Mouse (Mus musculus) MEL (cell line): Measurements from ENCODE around the gene Unc13a. TPM values are rescaled to one million over a fixed set of nuclear protein-coding genes. Genes with fewer than 3 reads are reported as not detected.

Experiments
- DNase-seq: peaks from one replicate; pipeline ENCODE4 v3.0.0; 2011; ENCODE audit warnings: low read depth, low spot score
- H3K27ac ChIP-seq: 2 replicates; pipeline ENCODE4 v1.5.1; 2012; ENCODE audit warnings: low read depth, mild to moderate bottlenecking, control low read depth, low read length, moderate library complexity; ENCODE audit not compliant: control insufficient read depth
- H3K27me3 ChIP-seq, 2 experiments: fragments of 150-350 bp in 1 of 2; sonication (generic) in 1 of 2; 2 replicates each; pipeline ENCODE4 v1.6.1; 2012; ENCODE audit warnings: low read length in 2 of 2, mild to moderate bottlenecking in 2 of 2, improper control_type of control experiment in 1 of 2, moderate library complexity in 1 of 2; ENCODE audit not compliant: insufficient read depth in 2 of 2, control insufficient read depth in 1 of 2
- H3K36me3 ChIP-seq, 2 experiments: 2 replicates each; pipeline ENCODE4 v1.6.1; 2012 to 2014; ENCODE audit warnings: low read length in 2 of 2, improper control_type of control experiment in 1 of 2, inconsistent platforms in 1 of 2, mild to moderate bottlenecking in 1 of 2; ENCODE audit not compliant: insufficient read depth in 2 of 2, control insufficient read depth in 1 of 2
- H3K4me1 ChIP-seq, 2 experiments: fragments of 150-350 bp in 1 of 2; sonication (generic) in 1 of 2; 2 replicates each; pipeline ENCODE4 v1.6.1; 2012; ENCODE audit warnings: low read length in 2 of 2, improper control_type of control experiment in 1 of 2, mild to moderate bottlenecking in 1 of 2; ENCODE audit not compliant: insufficient read depth in 2 of 2, control insufficient read depth in 1 of 2
- H3K4me3 ChIP-seq, 2 experiments: fragments of 150-350 bp in 1 of 2; sonication (generic) in 1 of 2; 2 replicates each; pipeline ENCODE4 v1.5.1; 2012; ENCODE audit warnings: low read depth in 2 of 2, low read length in 2 of 2, mild to moderate bottlenecking in 2 of 2, moderate library complexity in 2 of 2, control low read depth in 1 of 2, improper control_type of control experiment in 1 of 2; ENCODE audit not compliant: control insufficient read depth in 1 of 2, insufficient read depth in 1 of 2
- H3K79me2 ChIP-seq: 2 replicates; pipeline ENCODE4 v1.6.1; 2012; ENCODE audit warnings: mild to moderate bottlenecking, low read length, moderate library complexity; ENCODE audit not compliant: control insufficient read depth, poor library complexity, insufficient read depth
- H3K9ac ChIP-seq: 2 replicates; pipeline ENCODE4 v1.6.1; 2012; ENCODE audit warnings: low read depth, mild to moderate bottlenecking, control low read depth, low read length, moderate library complexity; ENCODE audit not compliant: control insufficient read depth, poor library complexity, severe bottlenecking
- H3K9me3 ChIP-seq: fragments of 150-350 bp; sonication (generic); replicated peaks from 2 replicates; pipeline ENCODE4 v1.6.1; 2012; ENCODE audit warnings: mild to moderate bottlenecking, low read length, improper control_type of control experiment, moderate library complexity; ENCODE audit not compliant: insufficient read depth
- CHD2 ChIP-seq: IDR thresholded peaks from 2 replicates; pipeline ENCODE4 v1.6.1; 2011; ENCODE audit warnings: low read length, improper control_type of control experiment
- CTCF ChIP-seq, 3 experiments: IDR thresholded peaks in 2 of 3; conservative IDR thresholded peaks in 1 of 3; 2 replicates each; pipeline ENCODE4 v1.5.1; 2011 to 2012; ENCODE audit warnings: low read length in 3 of 3, low read depth in 2 of 3, mild to moderate bottlenecking in 2 of 3, improper control_type of control experiment in 1 of 3, inconsistent platforms in 1 of 3, mixed read lengths in 1 of 3, moderate library complexity in 1 of 3; ENCODE audit not compliant: control insufficient read depth in 1 of 3, insufficient read depth in 1 of 3, poor library complexity in 1 of 3, severe bottlenecking in 1 of 3
- ELF1 ChIP-seq: IDR thresholded peaks from 2 replicates; pipeline ENCODE4 v1.6.1; 2014; ENCODE audit warnings: low read depth, mild to moderate bottlenecking, inconsistent platforms, low read length, improper control_type of control experiment, moderate library complexity
- HCFC1 ChIP-seq: IDR thresholded peaks from 2 replicates; pipeline ENCODE4 v1.6.1; 2012; ENCODE audit warnings: low read depth, mild to moderate bottlenecking, inconsistent platforms, low read length, improper control_type of control experiment, moderate library complexity
- MXI1 ChIP-seq: IDR thresholded peaks from 2 replicates; pipeline ENCODE4 v1.6.1; 2011; ENCODE audit warnings: mild to moderate bottlenecking, low read depth, low read length, improper control_type of control experiment
- NRF1 ChIP-seq: IDR thresholded peaks from 2 replicates; pipeline ENCODE4 v1.6.1; 2014; ENCODE audit warnings: low read depth, mild to moderate bottlenecking, inconsistent platforms, low read length, improper control_type of control experiment, moderate library complexity; ENCODE audit not compliant: poor library complexity, insufficient read depth, severe bottlenecking
- POLR2AphosphoS2 ChIP-seq: IDR thresholded peaks from 2 replicates; pipeline ENCODE4 v1.6.1; 2011; ENCODE audit warnings: low read length, improper control_type of control experiment
- RAD21 ChIP-seq: IDR thresholded peaks from 2 replicates; pipeline ENCODE4 v1.6.1; 2011; ENCODE audit warnings: mild to moderate bottlenecking, low read depth, low read length, improper control_type of control experiment
- RCOR1 ChIP-seq: IDR thresholded peaks from 2 replicates; pipeline ENCODE4 v1.6.1; 2012; ENCODE audit warnings: low read depth, mild to moderate bottlenecking, inconsistent platforms, low read length, improper control_type of control experiment
- SIN3A ChIP-seq: IDR thresholded peaks from 2 replicates; pipeline ENCODE4 v1.6.1; 2012; ENCODE audit warnings: low read length, improper control_type of control experiment, inconsistent platforms
- SMC3 ChIP-seq: IDR thresholded peaks from 2 replicates; pipeline ENCODE4 v1.6.1; 2011; ENCODE audit warnings: low read depth, low read length, improper control_type of control experiment
- TCF12 ChIP-seq: IDR thresholded peaks from 2 replicates; pipeline ENCODE4 v1.6.1; 2014; ENCODE audit warnings: low read depth, mild to moderate bottlenecking, inconsistent platforms, low read length, improper control_type of control experiment, moderate library complexity
- USF2 ChIP-seq, 2 experiments: IDR thresholded peaks; 2 replicates each; pipeline ENCODE4 v1.6.1; 2011 to 2012; ENCODE audit warnings: improper control_type of control experiment in 2 of 2, low read length in 2 of 2, borderline replicate concordance in 1 of 2, inconsistent platforms in 1 of 2, low read depth in 1 of 2, mild to moderate bottlenecking in 1 of 2; ENCODE audit not compliant: insufficient read depth in 1 of 2
- ZC3H11A ChIP-seq: IDR thresholded peaks from 2 replicates; pipeline ENCODE4 v1.6.1; 2012; ENCODE audit warnings: low read depth, mild to moderate bottlenecking, inconsistent platforms, low read length, improper control_type of control experiment
- ZKSCAN1 ChIP-seq: IDR thresholded peaks from 2 replicates; pipeline ENCODE4 v1.6.1; 2012; ENCODE audit warnings: low read depth, mild to moderate bottlenecking, inconsistent platforms, low read length, improper control_type of control experiment, moderate library complexity
- ZMIZ1 ChIP-seq: IDR thresholded peaks from 2 replicates; pipeline ENCODE4 v1.6.1; 2012; ENCODE audit warnings: low read depth, mild to moderate bottlenecking, inconsistent platforms, low read length, improper control_type of control experiment, moderate library complexity
- ZNF384 ChIP-seq: IDR thresholded peaks from 2 replicates; pipeline ENCODE4 v1.6.1; 2012; ENCODE audit warnings: low read depth, mild to moderate bottlenecking, inconsistent platforms, low read length, improper control_type of control experiment
- polyA plus RNA-seq, 2 experiments: library from polyadenylated mRNA; stranded (reverse) in 1 of 2; unstranded in 1 of 2; fragments of >175 nt in 1 of 2; fragments of >200 nt in 1 of 2; gene quantifications; 2 replicates each; pipeline versions ENCODE4 v1.2.1 to v1.2.4; 2012; ENCODE audit warnings: low replicate concordance in 2 of 2, low read depth in 1 of 2; ENCODE audit not compliant: insufficient read length in 2 of 2, insufficient read depth in 1 of 2, missing spikeins in 1 of 2
- total RNA-seq: library from RNA; depleted of rRNA; stranded (reverse); fragments of 300-350 nt; gene quantifications from 2 replicates; pipeline ENCODE4 v1.2.3, GENCODE M21; 2012

Unc13a gene
- total and polyA plus RNA-seq, 3 experiments, result 0.81 to 3.6 TPM; not detected in 1

GRCm38 (mm10) chr8:71660325-71661120 is 11.0 kb downstream of the Unc13a start:
- Histone ChIP-seq H3K9me3 (no peaks in the 10 kb centered on the region), H3K9ac (no peak overlapping the region), H3K36me3 (no peaks in the 10 kb centered on the region), H3K79me2 (no peaks in the 10 kb centered on the region), H3K4me1 (no peaks in the 10 kb centered on the region), H3K4me3 (no peak overlapping the region), H3K27me3 (no peaks in the 10 kb centered on the region; a peak in 1 of 4 replicates), H3K27ac (no peak overlapping the region)
- TF ChIP-seq ZNF384, result no peak
- no peak for TF ChIP-seq CHD2
- peak; percentile 37; the same call in 1 of the 2 replicates for TF ChIP-seq ELF1
- peak; percentile 43; the same call in 1 of the 2 replicates for TF ChIP-seq HCFC1
- peak; percentile 94 for TF ChIP-seq ZKSCAN1
- peak; percentile 80 for TF ChIP-seq ZC3H11A
- peak in 2 of 3 experiments; percentile 88 to 97 for TF ChIP-seq CTCF (IDR thresholded peaks at IDR 0.05 in 2 of 3, conservative IDR thresholded peaks at IDR 0.05 in 1 of 3; ENCODE audit: control insufficient read depth in 1 of 3, insufficient read depth in 1 of 3, low read depth in 2 of 3, low read length in 3 of 3, poor library complexity in 1 of 3, severe bottlenecking in 1 of 3)
- TF ChIP-seq SMC3, result peak; percentile 92
- peak; percentile 44; the same call in 1 of the 2 replicates for TF ChIP-seq MXI1
- no peak for TF ChIP-seq ZMIZ1
- peak; percentile 67 for TF ChIP-seq SIN3A
- TF ChIP-seq RAD21, result peak; percentile 96
- DNase-seq, result peak; percentile 92

- Histone ChIP-seq H3K36me3 (no peaks in the 10 kb centered on the region), H3K9me3 (no peaks in the 10 kb centered on the region), H3K4me3 (no peak overlapping the region), H3K9ac (no peak overlapping the region), H3K27me3 (no peaks in the 10 kb centered on the region; a peak in 1 of 4 replicates), H3K27ac (no peak overlapping the region), H3K79me2 (no peaks in the 10 kb centered on the region), H3K4me1 (no peaks in the 10 kb centered on the region)
- no peak for DNase-seq
- TF ChIP-seq USF2 (IDR thresholded peaks at IDR 0.05; ENCODE audit: borderline replicate concordance in 1 of 2, insufficient read depth in 1 of 2, low read depth in 1 of 2, low read length in 2 of 2) (no peak), TCF12 (no peak), RCOR1 (no peak), ZKSCAN1 (no peak), NRF1 (no peak), RAD21 (no peak), POLR2AphosphoS2 (no peak)
Measured at GRCm38 (mm10) chr8:71659751-71660150, 11.8 kb downstream of the Unc13a start.
